Mouse (Mus musculus) C2C12 (cell line): ENCODE data around the gene 1700061G19Rik.

Source experiments
- CEBPB ChIP-seq: IDR thresholded peaks from one replicate; pipeline ENCODE4 v1.6.1; 2011; ENCODE audit warnings: low read depth, mild to moderate bottlenecking, control low read depth, moderate library complexity
- CTCF ChIP-seq: IDR thresholded peaks from one replicate; pipeline ENCODE4 v1.5.1; 2011; ENCODE audit not compliant: control insufficient read depth, insufficient read depth, insufficient read length
- MAX ChIP-seq: IDR thresholded peaks from one replicate; pipeline ENCODE4 v1.6.1; 2011; ENCODE audit warnings: mild to moderate bottlenecking, control low read depth
- MYOD1 ChIP-seq: IDR thresholded peaks from one replicate; pipeline ENCODE4 v1.6.1; 2011; ENCODE audit warnings: low read depth; ENCODE audit not compliant: control insufficient read depth, insufficient read length
- USF1 ChIP-seq: IDR thresholded peaks from one replicate; pipeline ENCODE4 v1.6.1; 2011; ENCODE audit warnings: low read depth, mild to moderate bottlenecking, control low read depth, moderate library complexity

GRCm38 (mm10) chr17:56830411-56831110, 44.7 kb upstream of the 1700061G19Rik start, which contains the start of gene Rfx2:
- no peak for TF ChIP-seq MAX
- no peak for TF ChIP-seq CTCF
- no peak for TF ChIP-seq MYOD1
- TF ChIP-seq USF1, result no peak
- TF ChIP-seq CEBPB, result no peak
